Mouse (Mus musculus): ENCODE data around the gene Rars2.

DNA sequence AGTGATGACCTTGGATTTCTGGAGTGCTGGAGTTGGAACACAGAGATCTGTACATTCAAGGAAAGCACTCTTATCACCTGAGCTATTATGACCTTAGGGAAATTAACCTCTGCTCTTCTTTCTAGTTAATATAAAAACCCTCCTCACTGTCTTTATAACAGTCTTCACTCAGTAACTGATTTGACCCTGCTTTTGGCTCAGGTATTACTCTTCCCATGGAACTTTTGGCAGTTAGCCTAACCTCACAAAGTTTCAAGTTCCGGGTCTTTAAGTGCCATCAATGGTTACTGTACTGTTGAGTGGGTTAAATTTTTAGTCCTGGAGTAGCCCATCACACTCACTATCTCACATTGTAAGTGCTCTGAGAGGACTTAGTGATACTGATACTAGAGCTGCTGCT, 15.2 kb downstream of the Rars2 start:
- TF ChIP-seq CTCF (IDR thresholded peaks at IDR 0.05; ENCODE audit: low read depth, low read length) (no peak), POLR2A (IDR thresholded peaks at IDR 0.05; ENCODE audit: insufficient read depth, low read length) (no peak), EP300 (IDR thresholded peaks at IDR 0.05; ENCODE audit: insufficient read depth, low read depth, low read length) (no peak)
